Mouse (Mus musculus) fibroblast of lung, adult 2 months (primary cell): Measurements from ENCODE around the gene 0610010F05Rik.

ENCODE experiments used
- DNase-seq: peaks from one replicate; pipeline ENCODE4 v3.0.0-alpha.2; 2011; ENCODE audit warnings: low read depth

0610010F05Rik gene

DNA sequence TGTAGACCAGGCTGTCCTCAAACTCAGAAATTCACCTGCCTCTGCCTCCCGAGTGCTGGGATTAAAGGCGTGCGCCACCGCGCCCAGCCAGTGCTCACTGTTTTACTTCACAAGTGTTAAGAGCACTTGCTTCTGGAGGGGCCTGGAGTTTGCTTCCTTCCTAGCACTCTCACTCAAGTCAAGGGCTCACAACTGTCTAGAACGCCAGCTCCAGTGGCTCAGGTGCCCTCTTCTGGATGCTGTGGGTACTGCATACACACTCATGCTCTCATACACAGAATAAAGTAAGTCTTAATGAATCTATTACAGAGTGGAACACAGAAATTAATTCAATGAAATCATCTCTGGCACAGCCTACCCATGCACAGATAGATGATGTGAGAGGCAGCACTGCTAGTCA, 67.7 kb downstream of the 0610010F05Rik start:
- peak; percentile 37 for DNase-seq

- DNase-seq, result no peak
Measured at GRCm38 (mm10) chr11:23557039-23557630, 76.3 kb downstream of the 0610010F05Rik start.

DNA sequence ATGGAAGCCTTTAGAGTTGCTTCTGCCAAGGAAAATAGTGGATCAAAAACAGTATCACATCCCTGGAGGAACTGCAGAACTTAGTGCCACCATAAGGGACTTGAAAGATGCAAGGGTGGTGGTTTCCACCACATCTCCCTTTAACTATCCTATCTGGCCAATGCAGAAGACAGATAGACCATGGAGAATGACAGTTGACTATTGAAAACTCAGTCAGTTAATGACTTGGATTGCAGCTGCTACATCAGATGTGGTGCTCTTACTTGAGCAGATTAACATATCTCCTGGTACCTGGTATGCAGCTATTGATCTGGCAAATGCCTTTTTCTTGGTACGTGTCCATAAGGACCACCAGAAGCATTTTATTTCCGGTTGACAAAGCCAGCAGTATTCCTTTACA, 96.0 kb downstream of the 0610010F05Rik start:
- no peak for DNase-seq

DNA sequence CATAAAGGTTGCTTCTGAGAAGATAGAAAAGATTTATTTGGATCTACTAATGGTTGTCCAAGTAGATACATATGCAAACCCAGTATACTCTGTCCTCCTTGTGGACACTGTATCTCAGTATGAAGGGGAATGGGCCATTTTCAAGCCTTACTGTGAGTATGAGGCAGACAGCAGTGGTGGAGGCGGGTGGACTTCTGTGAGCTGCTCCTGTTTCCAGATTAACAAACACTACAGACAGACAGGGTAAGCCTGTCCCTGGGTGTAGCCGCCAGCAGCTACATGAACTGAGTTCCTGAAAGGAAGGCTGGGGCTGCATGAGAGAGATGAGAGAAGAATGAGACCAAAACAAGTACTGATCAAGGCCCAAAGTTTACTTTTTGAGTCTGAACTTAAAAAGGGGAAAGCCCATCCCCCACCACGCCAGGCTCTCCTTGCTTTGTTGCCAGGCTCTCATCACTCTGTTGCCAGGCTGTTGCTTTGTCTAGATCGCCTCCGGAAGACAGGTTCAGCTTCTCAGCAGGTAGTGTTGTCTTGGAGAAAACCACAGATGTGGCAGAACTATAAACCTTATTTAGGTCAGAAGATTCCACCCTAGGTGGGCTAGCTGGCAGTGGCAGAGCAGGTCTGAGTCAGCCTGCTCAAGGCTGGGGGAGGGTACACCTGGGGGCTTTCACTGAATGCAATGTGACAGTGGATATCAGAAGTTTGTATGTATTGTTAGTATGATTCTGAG, 112.8 kb downstream of the 0610010F05Rik start, which contains the start of gene 1700093K21Rik:
1700093K21Rik (minus strand) TSS at position 683 of the 733 bp plus-strand sequence.
- DNase-seq, result no peak

DNA sequence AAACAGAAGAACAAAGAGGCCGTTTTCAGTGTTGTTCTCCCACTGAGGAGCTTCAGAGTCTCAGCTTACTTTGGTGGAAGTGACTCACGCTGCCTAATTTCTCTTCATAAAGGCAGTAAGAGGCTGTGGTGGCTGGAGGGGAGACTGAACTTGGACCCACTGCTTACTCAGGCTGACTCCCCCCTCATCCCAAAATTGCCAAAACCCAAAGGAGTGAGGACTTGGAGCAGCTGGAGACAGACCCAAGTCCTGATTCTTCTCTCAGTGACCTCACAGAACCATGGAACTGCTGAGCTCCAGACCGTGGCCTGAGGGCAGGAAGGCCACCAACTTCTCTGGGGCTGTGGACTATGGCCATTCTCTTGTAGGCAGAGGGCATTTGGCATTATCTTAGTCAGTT, 114.5 kb downstream of the 0610010F05Rik start:
- no peak for DNase-seq

DNA sequence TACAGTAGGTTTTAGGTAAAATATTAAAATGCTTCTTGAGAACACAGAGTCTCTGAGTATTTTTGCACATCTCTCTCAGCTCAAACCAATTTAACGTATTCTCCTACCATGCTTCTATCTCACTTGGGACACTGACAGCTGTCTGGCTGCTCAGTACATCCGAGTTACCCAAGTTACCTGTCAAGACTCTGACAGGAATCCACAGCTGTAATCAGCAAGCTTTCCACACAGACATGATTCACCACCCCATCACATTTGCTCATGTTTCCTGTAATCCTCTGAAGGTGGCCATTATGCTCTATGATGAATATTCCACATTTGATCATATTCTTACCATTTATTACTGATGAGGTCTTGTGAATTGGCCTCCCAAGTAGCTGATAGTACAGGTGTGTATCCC, 118.1 kb downstream of the 0610010F05Rik start:
- DNase-seq, result no peak
